Mouse (Mus musculus): Measurements from ENCODE around the gene Bpnt1. TPM values are rescaled to one million over a fixed set of nuclear protein-coding genes. Genes with fewer than 3 reads are reported as not detected.

Gene Bpnt1
- total RNA-seq, 2 experiments from 2014 or later = 74.4 to 75.1 TPM

- peak; percentile 89 to 92 for DNase-seq (ENCODE audit: low spot score in 2 of 2)
Observed at GRCm38 (mm10) chr1:185328721-185329610, 3.0 kb upstream of the Bpnt1 start, which contains the start of gene Iars2. Gene Iars2 (minus strand): TSS chr1:185329396.

GRCm38 (mm10) chr1:185329851-185330250 is 2.1 kb upstream of the Bpnt1 start:
- DNase-seq (ENCODE audit: low spot score in 2 of 2) = no peak

- DNase-seq (ENCODE audit: low spot score in 2 of 2) = no peak
Observed at GRCm38 (mm10) chr1:185331364-185331763, 585 bp upstream of the Bpnt1 start.

GRCm38 (mm10) chr1:185333651-185334050 is 1.7 kb downstream of the Bpnt1 start:
- no peak for DNase-seq (ENCODE audit: low spot score in 2 of 2)

GRCm38 (mm10) chr1:185334136-185334535 is 2.2 kb downstream of the Bpnt1 start:
- no peak for DNase-seq (ENCODE audit: low spot score in 2 of 2)

- no peak for DNase-seq (ENCODE audit: low spot score in 2 of 2)
Observed at GRCm38 (mm10) chr1:185335231-185335765, 3.3 kb downstream of the Bpnt1 start.

GRCm38 (mm10) chr1:185336535-185336934 is 4.6 kb downstream of the Bpnt1 start:
- DNase-seq (ENCODE audit: low spot score in 2 of 2) = no peak

GRCm38 (mm10) chr1:185342441-185342840 is 10.5 kb downstream of the Bpnt1 start:
- no peak for DNase-seq (ENCODE audit: low spot score in 2 of 2)

- no peak for DNase-seq (ENCODE audit: low spot score in 2 of 2)
Observed at GRCm38 (mm10) chr1:185343422-185343821, 11.5 kb downstream of the Bpnt1 start.

- no peak for DNase-seq (ENCODE audit: low spot score in 2 of 2)
Observed at GRCm38 (mm10) chr1:185346188-185346587, 14.2 kb downstream of the Bpnt1 start.

GRCm38 (mm10) chr1:185349741-185350140 is 17.8 kb downstream of the Bpnt1 start:
- no peak for DNase-seq (ENCODE audit: low spot score in 2 of 2)

- no peak for DNase-seq (ENCODE audit: low spot score in 2 of 2)
Observed at GRCm38 (mm10) chr1:185350611-185351010, 18.7 kb downstream of the Bpnt1 start.

- DNase-seq (ENCODE audit: low spot score in 2 of 2) = no peak
Observed at GRCm38 (mm10) chr1:185352151-185352550, 20.2 kb downstream of the Bpnt1 start.

GRCm38 (mm10) chr1:185353351-185353750 is 21.4 kb downstream of the Bpnt1 start:
- no peak for DNase-seq (ENCODE audit: low spot score in 2 of 2)

- no peak for DNase-seq (ENCODE audit: low spot score in 2 of 2)
Observed at GRCm38 (mm10) chr1:185354731-185355130, 22.8 kb downstream of the Bpnt1 start.

- DNase-seq (ENCODE audit: low spot score in 2 of 2) = no peak
Observed at GRCm38 (mm10) chr1:185356246-185356645, 24.3 kb downstream of the Bpnt1 start.

- no peak for DNase-seq (ENCODE audit: low spot score in 2 of 2)
Observed at GRCm38 (mm10) chr1:185358211-185358610, 26.3 kb downstream of the Bpnt1 start.

GRCm38 (mm10) chr1:185362677-185363520 is 30.9 kb downstream of the Bpnt1 start, which contains the start of gene Eprs:
Gene Eprs (plus strand): TSS chr1:185363044.
- peak; percentile 97 to 99 for DNase-seq (ENCODE audit: low spot score in 2 of 2)

GRCm38 (mm10) chr1:185363526-185364182 is 31.7 kb downstream of the Bpnt1 start:
- peak; percentile 22 to 55 for DNase-seq (ENCODE audit: low spot score in 2 of 2)

- DNase-seq (ENCODE audit: low spot score in 2 of 2) = no peak
Observed at GRCm38 (mm10) chr1:185364183-185364540, 32.2 kb downstream of the Bpnt1 start.

- DNase-seq (ENCODE audit: low spot score in 2 of 2) = no peak
Observed at GRCm38 (mm10) chr1:185367383-185367782, 35.4 kb downstream of the Bpnt1 start.
